Mouse (Mus musculus): Measurements from ENCODE around the gene Stpg4.
A peak's percentile ranks its signal among the peaks of the same experiment; 100 is the strongest.

The Stpg4 gene

GRCm38 (mm10) chr17:87446767-87447611, 19.4 kb upstream of the Stpg4 start, which contains the start of gene Calm2:
Calm2 (minus strand) TSS chr17:87446935.
- peak; percentile 91 for DNase-seq (ENCODE audit: low read depth, low spot score)

GRCm38 (mm10) chr17:87445917-87446766, 18.6 kb upstream of the Stpg4 start:
- no peak for DNase-seq (ENCODE audit: low read depth, low spot score)

DNA sequence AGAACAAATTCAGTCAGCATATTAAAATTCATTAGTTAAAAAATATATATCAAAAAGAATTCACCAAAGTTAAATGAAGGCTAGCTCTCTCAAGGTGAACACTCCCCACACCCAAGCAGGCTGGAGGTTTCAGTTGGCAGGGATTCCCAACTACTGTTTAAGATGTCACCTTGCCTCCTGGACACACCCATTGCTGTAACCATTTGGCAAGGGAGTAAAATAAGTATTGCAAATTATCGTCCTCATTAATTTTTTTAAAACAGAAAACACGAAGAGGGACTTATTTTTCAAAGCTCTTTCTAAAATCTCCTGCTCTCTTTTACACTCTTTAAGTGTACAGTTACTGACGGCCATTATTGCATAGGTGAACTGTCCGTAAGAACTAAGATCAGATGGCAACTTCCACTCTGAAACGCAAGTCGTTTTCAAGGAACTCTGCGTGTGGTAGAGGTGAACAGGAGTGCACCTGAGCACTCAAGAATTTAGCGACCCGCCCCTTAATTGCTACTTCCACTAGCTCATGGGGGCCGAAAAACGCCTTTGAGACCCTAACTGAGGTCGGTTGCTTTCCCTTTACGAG, 17.9 kb upstream of the Stpg4 start:
- peak; percentile 33 for DNase-seq (ENCODE audit: low read depth, low spot score)

- DNase-seq (ENCODE audit: low read depth, low spot score): no peak
These were observed 17.2 kb upstream of the Stpg4 start for GRCm38 (mm10) chr17:87444763-87445162.

DNA sequence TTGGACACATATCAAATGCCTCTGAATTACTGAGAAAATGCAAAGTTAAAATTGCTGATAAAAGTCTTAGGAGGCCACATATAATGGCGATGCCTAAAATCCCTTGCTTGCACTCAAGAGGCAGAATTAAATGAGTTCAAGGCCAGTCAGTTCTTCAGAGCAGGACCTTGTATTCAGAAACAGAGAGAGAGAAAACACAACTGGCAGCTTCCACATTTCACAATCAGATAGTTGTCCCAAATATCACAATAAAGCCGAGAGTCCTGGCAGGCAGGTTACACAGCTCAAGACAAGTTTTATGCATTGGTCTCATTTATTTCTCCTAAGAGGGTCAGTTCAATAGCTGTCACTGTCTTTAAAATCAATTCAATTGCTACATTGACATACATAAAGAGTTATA, 14.0 kb upstream of the Stpg4 start:
- DNase-seq (ENCODE audit: low read depth, low spot score): no peak

DNA sequence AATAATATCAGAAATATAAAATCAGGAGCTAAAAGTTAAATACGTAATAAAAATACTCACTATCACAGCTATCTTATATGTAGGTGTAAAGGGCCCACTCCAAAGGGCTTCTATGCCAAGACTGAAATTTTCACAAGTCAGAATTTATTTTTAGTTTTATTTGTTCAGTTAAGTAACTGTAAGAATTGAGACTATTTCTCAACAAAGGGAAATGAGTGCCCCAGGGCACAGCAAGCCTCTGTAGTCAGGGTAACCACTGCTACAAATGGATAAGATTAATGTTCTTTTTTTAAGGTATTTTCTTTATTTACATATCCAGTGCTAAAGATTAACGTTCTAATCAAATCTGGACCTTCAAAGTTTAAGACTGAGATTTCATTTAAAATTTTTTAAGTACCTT, 11.9 kb upstream of the Stpg4 start:
- DNase-seq (ENCODE audit: low read depth, low spot score): no peak

DNA sequence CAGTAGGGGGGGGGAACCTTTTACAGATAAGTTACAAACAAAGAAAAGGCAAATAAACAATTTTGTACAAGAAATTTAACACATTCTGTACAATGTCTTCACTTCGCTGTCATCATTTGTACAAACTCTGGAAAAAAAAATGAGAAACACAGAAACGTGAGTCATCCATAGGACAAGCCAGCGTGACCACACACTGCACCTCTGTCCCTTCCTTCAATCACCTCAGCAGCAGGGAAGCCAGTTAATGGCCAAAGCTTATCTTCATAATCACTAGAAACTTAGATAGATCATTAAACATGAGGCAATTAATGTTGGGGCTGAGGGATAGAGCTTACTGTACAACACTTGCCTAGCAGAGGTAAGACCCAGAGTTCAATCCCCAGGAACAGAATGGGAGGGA, 6.4 kb upstream of the Stpg4 start:
- no peak for DNase-seq (ENCODE audit: low read depth, low spot score)

DNA sequence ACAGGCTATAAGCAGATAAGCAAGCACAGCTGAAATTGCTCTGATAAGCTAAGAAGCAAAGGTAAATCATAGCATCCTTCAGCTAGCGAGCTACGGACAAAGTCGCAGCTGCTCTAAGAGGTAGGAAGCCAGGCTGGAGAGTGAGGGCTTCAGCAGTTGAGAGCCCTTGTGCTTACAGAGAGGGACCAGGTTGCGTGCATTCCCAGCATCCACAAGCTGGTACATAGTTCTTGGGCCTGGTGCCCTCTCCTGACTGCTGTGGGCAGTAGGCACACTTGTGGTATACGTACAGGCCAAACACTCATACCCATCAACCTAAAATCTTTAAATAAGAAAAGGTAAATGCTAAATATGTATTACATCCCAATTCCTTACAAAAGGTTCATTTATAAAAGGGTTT, 5.2 kb upstream of the Stpg4 start:
- no peak for DNase-seq (ENCODE audit: low read depth, low spot score)

DNA sequence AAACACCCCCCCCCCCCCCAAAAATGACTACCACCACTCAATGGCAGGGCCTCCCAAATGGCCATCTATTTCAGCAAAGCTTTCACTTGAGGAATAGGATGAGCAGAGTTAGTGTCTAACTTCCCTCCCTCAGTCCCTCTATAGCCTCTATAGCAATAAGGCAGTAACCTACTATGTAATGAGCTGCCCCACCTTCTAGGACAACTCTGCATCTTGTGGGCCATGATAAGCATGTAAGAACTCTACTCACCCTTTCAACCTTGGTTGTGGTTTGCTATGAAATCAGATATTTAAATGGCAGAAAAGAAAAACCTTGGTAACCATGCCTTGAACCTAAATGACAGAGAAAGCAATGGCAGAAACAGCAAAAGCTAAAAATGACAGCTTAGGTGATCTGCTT, 4.8 kb upstream of the Stpg4 start:
- no peak for DNase-seq (ENCODE audit: low read depth, low spot score)

DNA sequence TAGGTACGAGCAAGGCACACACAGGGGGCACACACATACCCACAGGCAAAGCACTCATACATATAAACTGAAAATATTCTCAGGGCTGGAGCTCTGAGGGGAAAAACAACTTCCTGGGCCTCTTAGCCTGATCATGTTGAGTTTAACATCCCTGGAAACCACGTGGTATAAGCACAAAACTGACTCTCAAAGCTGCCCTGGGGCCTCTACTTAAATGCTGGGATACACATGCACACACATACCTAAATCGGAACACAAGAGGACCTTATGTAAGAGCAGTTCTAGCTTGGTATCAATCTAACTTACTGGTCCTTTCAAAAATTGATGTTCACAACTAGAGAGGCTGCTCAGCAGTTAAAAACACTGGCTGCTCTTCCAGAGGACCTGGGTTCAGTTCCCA, 1.9 kb upstream of the Stpg4 start:
- no peak for DNase-seq (ENCODE audit: low read depth, low spot score)

DNA sequence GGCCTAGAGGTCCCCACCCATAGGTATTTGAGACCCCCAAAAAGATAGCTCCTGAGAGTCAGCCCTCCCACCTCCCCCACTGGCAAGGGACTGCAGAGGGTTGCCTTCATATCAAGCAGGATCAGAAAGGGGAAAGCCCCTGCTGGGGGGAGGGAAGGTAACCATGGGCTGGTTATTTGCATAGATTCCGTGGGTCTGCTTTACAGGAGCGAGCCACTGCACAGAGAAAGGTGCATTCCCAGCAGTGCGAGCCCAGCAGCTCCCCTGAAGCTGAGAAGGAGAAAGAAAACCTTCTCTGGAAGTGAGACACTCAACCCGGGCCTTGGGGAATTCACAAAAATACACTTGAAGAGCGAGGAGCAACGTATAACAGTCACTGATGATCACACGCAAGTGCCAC, 9.5 kb downstream of the Stpg4 start:
- DNase-seq (ENCODE audit: low read depth, low spot score): no peak

GRCm38 (mm10) chr17:87406646-87407045, 20.9 kb downstream of the Stpg4 start:
- DNase-seq (ENCODE audit: low read depth, low spot score): no peak

DNA sequence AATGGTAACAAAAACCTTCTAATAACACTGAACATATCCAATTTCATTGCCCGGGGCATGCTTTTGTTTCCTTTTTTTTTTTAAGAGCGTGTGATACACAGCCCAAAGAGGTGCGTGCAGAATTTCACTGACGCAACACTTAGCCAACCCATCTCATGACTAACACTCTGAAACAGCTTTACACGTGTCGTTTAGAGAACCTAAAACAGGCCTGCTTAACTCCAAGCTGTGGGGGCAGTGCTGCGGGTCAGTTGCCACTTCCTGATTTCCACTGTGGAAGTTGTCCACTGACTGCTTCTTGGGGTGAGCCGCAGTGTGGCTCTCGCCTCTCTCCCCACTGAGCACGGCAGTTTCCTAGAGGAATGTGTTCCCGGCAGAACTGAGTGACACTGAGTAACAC, 22.0 kb downstream of the Stpg4 start:
- DNase-seq (ENCODE audit: low read depth, low spot score): no peak

- DNase-seq (ENCODE audit: low read depth, low spot score): no peak
These were observed 24.1 kb downstream of the Stpg4 start for GRCm38 (mm10) chr17:87403462-87403861.

GRCm38 (mm10) chr17:87402444-87402843, 25.1 kb downstream of the Stpg4 start:
- no peak for DNase-seq (ENCODE audit: low read depth, low spot score)

DNA sequence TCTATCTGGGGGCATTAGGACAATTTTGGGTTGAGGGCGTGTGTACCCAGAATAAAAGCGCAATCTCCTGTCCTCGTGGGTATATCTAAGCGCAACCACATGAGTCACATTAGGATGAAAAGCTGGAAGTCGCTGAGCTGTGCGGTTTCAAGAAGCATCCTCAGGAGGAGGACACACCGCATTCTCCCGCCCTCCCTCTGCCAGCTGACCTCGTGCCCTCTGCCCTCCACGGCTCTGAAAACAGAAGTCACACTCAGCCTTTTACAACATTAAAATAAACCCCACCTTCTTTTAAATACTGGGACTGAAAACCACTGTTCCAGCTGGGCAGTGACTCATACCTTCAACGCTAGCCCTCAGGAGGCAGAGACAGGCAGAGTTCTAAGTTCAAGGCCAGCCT, 30.5 kb downstream of the Stpg4 start:
- no peak for DNase-seq (ENCODE audit: low read depth, low spot score)

DNA sequence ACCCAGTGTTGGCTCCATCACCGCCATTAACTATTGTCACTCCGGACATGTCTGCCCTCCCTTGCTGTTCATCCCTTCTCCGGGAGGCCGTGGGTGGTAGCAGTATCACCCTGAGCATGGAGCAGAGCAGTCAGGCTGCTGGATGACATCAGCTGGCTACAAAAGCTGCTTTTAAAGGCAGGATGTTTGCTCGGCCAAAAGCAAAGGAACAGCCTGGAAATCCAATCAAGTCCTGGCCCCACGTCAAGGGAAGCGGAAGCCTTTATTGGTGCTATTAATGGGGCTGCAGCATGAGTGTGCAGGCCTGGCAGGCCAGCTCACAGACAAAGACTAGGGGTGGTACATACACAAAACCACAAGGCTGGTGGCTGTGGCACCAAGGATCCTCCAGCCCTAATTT, 36.3 kb downstream of the Stpg4 start:
- no peak for DNase-seq (ENCODE audit: low read depth, low spot score)

DNA sequence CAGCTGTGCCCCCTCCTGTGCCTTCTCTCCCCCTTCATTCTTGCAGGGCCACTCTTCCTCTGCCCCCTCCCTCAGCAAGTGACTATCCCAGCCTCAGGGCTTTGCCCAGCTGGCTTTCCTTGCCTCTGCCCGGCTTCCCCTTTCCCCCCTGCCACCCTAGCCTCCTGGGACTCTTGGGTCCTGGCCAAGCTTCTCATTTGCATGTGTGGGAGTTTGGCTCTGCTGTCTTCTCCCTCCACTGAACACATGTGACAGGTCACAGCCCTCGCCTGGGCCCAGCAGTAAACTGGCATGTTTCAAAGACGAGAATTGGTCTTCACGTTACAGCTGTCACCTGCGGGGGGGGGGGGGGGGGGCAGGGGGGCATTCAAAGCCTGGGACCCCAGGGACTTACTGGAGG, 40.5 kb downstream of the Stpg4 start:
- DNase-seq (ENCODE audit: low read depth, low spot score): no peak

DNA sequence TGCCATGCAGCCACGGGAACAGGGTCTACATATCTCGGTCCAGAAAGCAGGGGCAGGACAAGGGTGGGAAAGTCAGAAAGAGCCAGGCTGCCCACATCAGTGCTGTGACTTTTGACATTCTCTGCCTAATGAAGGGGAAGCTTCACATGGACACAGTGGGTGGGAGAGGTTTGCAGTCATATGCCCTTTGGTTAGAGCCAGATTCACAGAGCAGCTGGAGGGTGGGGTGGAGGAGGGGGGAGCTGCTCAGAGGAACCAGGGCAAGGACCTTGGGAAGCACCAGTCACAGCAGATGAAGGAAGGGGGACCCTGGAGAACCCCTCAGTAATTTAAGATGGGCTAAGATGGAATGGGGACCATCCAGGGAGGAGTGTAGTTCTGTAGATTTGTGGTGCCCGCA, 41.7 kb downstream of the Stpg4 start:
- DNase-seq (ENCODE audit: low read depth, low spot score): no peak

DNA sequence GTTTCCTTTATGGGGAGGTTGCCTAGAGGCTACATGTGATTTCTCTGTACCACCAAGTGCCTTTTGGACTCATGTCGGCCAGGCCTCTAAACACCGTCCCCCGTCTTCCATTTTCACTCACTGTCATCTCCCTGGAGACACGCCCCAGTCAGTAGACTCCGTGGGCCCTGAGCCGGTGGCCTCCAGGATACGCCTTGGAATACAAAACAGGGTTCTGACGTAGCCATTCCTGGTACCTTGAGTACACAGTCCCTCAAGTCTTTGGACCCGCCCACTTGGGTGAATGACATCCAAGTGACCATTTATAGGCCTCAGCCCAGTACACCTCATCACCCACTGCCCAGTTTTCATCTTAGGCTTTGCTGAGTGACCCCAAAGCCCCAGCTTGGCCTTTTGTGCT, 46.9 kb downstream of the Stpg4 start:
- DNase-seq (ENCODE audit: low read depth, low spot score): no peak

DNA sequence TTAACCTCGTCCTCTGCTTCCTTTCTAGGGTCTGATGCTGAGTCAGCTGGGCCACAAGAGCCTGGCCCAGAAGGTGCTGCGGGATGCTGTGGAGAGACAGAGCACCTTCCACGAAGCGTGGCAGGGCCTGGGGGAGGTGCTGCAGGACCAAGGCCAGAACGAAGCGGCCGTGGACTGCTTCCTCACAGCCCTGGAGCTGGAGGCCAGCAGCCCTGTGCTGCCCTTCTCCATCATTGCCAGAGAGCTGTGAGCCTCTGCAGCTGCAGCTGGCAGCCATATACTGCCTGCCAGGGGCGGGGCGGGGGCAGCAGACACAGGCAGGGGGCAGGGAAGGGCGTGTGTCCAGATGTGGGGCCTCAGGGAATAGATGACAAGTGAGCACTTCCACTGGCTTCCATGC, 47.7 kb downstream of the Stpg4 start:
- DNase-seq (ENCODE audit: low read depth, low spot score): no peak

DNA sequence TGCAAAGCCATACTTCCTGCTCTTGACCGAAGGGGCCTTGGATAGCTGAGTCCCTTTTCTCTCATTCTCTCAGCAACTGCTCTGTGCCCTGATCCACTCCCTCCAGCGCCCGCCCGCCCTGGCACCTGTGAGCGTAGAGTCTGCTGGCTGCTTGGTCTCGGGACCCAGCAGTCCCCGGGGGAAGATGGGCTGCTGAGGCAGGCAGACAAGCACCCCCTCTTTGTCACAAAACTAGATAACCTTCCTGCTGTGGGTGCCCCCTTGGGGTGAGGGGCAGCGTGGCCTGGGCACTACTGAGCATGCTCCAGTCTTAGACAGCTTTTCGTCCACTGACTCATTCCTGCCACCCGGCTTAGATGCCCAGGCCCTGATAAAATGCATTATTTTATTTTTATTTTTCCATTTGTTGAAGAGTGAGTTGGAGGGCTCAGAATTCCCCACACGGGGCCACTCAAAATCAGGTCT, 48.3 kb downstream of the Stpg4 start:
- DNase-seq (ENCODE audit: low read depth, low spot score): no peak
